Mouse (Mus musculus): ENCODE measurements around the gene Sfn. TPM values are rescaled to one million over a fixed set of nuclear protein-coding genes. Genes with fewer than 3 reads are reported as not detected.

Gene Sfn
- polyA plus RNA-seq, 1 experiment from 2014 or later: 6.8 TPM

- WGBS: under 1% methylated on average over 49 of the region's 50 CpGs
- no peak overlapping the region for H3K27ac ChIP-seq
- H3K27me3 ChIP-seq: peaks cover 66% of the 10 kb centered on the region
- peaks cover 3% of the 10 kb centered on the region; the same call in 1 of the 2 replicates for H3K36me3 ChIP-seq (replicated peaks)
- H3K9ac ChIP-seq: peak overlapping the region; percentile 50
- H3K4me1 ChIP-seq: peaks cover 17% of the 10 kb centered on the region
- peak overlapping the region; percentile 83 for H3K4me2 ChIP-seq
- H3K9me3 ChIP-seq: no peaks in the 10 kb centered on the region
- ATAC-seq (ENCODE audit: low FRiP score): peak; percentile 97
- H3K4me3 ChIP-seq (replicated peaks): peak overlapping the region; percentile 48
Observed at GRCm38 (mm10) chr4:133599571-133600073, 2.3 kb downstream of the Sfn start.

GRCm38 (mm10) chr4:133599116-133599515, 2.9 kb downstream of the Sfn start:
- peaks cover under 1% of the 10 kb centered on the region; the same call in 1 of the 2 replicates for H3K36me3 ChIP-seq (replicated peaks)
- H3K4me3 ChIP-seq (replicated peaks): peak overlapping the region; percentile 48
- H3K9me3 ChIP-seq: no peaks in the 10 kb centered on the region
- H3K4me1 ChIP-seq: peaks cover 17% of the 10 kb centered on the region
- peak overlapping the region; percentile 50; the same call in 1 of the 2 replicates for H3K9ac ChIP-seq
- H3K27me3 ChIP-seq: peaks cover 66% of the 10 kb centered on the region
- peak overlapping the region; percentile 83 for H3K4me2 ChIP-seq
- no peak for ATAC-seq (ENCODE audit: low FRiP score)
- H3K27ac ChIP-seq: no peak overlapping the region
- WGBS: 25% methylated on average over 7 of the region's 7 CpGs

- Histone ChIP-seq H3K27me3 (peaks cover 66% of the 10 kb centered on the region), H3K9ac (no peak overlapping the region), H3K4me2 (peak overlapping the region; percentile 83; the same call in 1 of the 2 replicates), H3K4me1 (peaks cover 17% of the 10 kb centered on the region), H3K9me3 (no peaks in the 10 kb centered on the region), H3K4me3 (replicated peaks) (no peak overlapping the region), H3K36me3 (replicated peaks) (peaks cover 1% of the 10 kb centered on the region; the same call in 1 of the 2 replicates), H3K27ac (no peak overlapping the region)
- no peak for ATAC-seq (ENCODE audit: low FRiP score)
- 59% methylated on average over 4 of the region's 4 CpGs for WGBS
Observed at GRCm38 (mm10) chr4:133598616-133599015, 3.4 kb downstream of the Sfn start.

- H3K4me2 ChIP-seq: no peak overlapping the region
- peaks cover 24% of the 10 kb centered on the region for H3K36me3 ChIP-seq (replicated peaks)
- H3K27ac ChIP-seq: no peak overlapping the region
- 86% methylated on average over 6 of the region's 6 CpGs for WGBS
- H3K4me1 ChIP-seq: peaks cover 13% of the 10 kb centered on the region
- H3K27me3 ChIP-seq: peaks cover 40% of the 10 kb centered on the region
- ATAC-seq (ENCODE audit: low FRiP score): no peak
- H3K9ac ChIP-seq: no peak overlapping the region
- H3K9me3 ChIP-seq: no peaks in the 10 kb centered on the region
- no peak overlapping the region for H3K4me3 ChIP-seq (replicated peaks)
Observed at GRCm38 (mm10) chr4:133596084-133596483, 5.9 kb downstream of the Sfn start.

- H3K9me3 ChIP-seq: no peaks in the 10 kb centered on the region
- WGBS: 75% methylated on average over 7 of the region's 7 CpGs
- H3K4me2 ChIP-seq: no peak overlapping the region
- no peak overlapping the region for H3K4me3 ChIP-seq (replicated peaks)
- peaks cover 13% of the 10 kb centered on the region for H3K4me1 ChIP-seq
- H3K27ac ChIP-seq: no peak overlapping the region
- peaks cover 35% of the 10 kb centered on the region for H3K27me3 ChIP-seq
- H3K9ac ChIP-seq: no peak overlapping the region
- peaks cover 29% of the 10 kb centered on the region for H3K36me3 ChIP-seq (replicated peaks)
- ATAC-seq (ENCODE audit: low FRiP score): no peak
Observed at GRCm38 (mm10) chr4:133595538-133595937, 6.4 kb downstream of the Sfn start.

GRCm38 (mm10) chr4:133592570-133592969, 9.4 kb downstream of the Sfn start:
- Histone ChIP-seq H3K27ac (no peak overlapping the region), H3K9ac (no peak overlapping the region), H3K4me3 (replicated peaks) (no peak overlapping the region), H3K27me3 (peaks cover 6% of the 10 kb centered on the region; the same call in 1 of the 2 replicates), H3K4me2 (no peak overlapping the region), H3K4me1 (no peaks in the 10 kb centered on the region), H3K9me3 (no peaks in the 10 kb centered on the region), H3K36me3 (replicated peaks) (peaks cover 59% of the 10 kb centered on the region)
- ATAC-seq (ENCODE audit: low FRiP score): no peak
- WGBS: 32% methylated on average over 7 of the region's 7 CpGs

DNA sequence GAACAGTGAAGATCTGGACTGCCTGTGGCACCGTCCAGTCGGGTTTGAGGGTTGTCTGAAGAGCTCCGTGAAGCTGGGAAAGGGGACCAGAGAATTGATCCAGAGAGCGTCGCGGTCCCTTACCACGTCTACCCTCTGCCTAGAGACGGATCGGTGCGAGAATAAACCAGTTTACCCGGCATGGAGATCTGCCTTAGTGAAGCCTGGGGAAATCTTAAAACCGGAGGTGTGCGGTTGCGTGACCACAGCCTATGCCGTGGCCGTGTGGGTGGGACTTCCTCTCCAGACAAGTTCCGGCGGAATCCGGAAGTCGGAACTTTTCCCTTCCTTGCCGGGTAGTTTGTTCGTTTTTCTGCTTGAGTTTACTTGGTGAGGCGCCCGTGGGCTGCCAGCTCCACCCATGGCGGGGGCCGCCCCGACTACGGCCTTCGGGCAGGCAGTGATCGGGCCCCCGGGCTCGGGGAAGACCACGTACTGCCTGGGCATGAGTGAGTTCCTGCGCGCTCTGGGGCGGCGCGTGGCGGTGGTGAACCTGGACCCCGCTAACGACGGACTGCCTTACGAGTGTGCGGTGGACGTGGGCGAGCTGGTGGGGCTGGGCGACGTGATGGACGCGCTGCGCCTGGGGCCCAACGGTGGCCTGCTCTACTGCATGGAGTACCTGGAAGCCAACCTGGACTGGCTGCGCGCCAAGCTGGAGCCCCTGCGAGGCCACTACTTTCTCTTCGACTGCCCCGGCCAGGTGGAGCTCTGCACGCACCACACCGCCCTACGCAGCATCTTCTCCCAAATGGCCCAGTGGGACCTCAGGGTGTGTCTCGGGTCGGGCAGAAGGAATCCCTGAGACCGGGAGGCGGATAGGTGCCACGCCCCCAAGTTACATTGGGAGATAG, 17.7 kb downstream of the Sfn start, which contains the start of gene Gpn2:
Gene Gpn2 (plus strand): TSS at position 304 of the 893 bp plus-strand sequence.
- Histone ChIP-seq H3K27me3 (no peaks in the 10 kb centered on the region), H3K27ac (peak within 1 kb of the TSS; percentile 61; the same call in 1 of the 2 replicates), H3K4me2 (peak within 1 kb of the TSS; percentile 100), H3K4me3 (replicated peaks) (peak within 1 kb of the TSS; percentile 87), H3K4me1 (peaks cover 16% of the 10 kb centered on the region), H3K9ac (peak within 1 kb of the TSS; percentile 75), H3K36me3 (replicated peaks) (peaks cover 66% of the 10 kb centered on the region), H3K9me3 (no peaks in the 10 kb centered on the region)
- peak; percentile 84 for ATAC-seq (ENCODE audit: low FRiP score)
- 1% methylated on average over 65 of the region's 65 CpGs for WGBS

GRCm38 (mm10) chr4:133583690-133584058, 18.3 kb downstream of the Sfn start:
- ATAC-seq (ENCODE audit: low FRiP score): peak; percentile 30; the same call in 1 of the 2 replicates
- WGBS: 67% methylated on average over 6 of the region's 6 CpGs
- H3K9ac ChIP-seq: peak overlapping the region; percentile 75
- peak overlapping the region; percentile 87 for H3K4me3 ChIP-seq (replicated peaks)
- H3K27me3 ChIP-seq: no peaks in the 10 kb centered on the region
- peak overlapping the region; percentile 100 for H3K4me2 ChIP-seq
- peaks cover 66% of the 10 kb centered on the region for H3K36me3 ChIP-seq (replicated peaks)
- H3K9me3 ChIP-seq: no peaks in the 10 kb centered on the region
- H3K27ac ChIP-seq: peak overlapping the region; percentile 57; the same call in 1 of the 2 replicates
- peaks cover 16% of the 10 kb centered on the region for H3K4me1 ChIP-seq

DNA sequence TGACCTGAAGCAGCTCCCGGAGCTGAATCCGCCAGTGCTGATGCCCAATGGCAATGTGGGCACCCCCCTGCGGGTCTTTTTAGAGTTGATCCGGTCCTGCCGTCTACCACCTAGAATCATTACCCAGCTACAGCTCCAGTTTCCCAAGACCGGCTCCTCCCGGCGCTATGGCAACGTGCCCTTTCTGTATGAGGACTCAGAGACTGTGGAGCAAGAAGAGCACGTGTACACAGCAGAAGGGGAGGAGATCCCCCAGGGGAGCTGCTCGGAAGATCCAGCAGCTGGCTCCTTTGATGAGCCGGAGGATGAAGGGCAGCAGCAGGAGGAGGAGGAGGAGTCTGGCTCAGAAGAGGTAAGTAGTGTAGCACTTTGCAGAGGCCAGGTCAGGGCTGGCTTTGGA, 24.0 kb downstream of the Sfn start:
- Histone ChIP-seq H3K4me2 (no peak overlapping the region), H3K4me3 (replicated peaks) (no peak overlapping the region), H3K4me1 (peaks cover 16% of the 10 kb centered on the region), H3K9ac (no peak overlapping the region), H3K9me3 (no peaks in the 10 kb centered on the region), H3K36me3 (replicated peaks) (peaks cover 43% of the 10 kb centered on the region), H3K27ac (no peak overlapping the region), H3K27me3 (no peaks in the 10 kb centered on the region)
- no peak for ATAC-seq (ENCODE audit: low FRiP score)
- 80% methylated on average over 12 of the region's 12 CpGs for WGBS

DNA sequence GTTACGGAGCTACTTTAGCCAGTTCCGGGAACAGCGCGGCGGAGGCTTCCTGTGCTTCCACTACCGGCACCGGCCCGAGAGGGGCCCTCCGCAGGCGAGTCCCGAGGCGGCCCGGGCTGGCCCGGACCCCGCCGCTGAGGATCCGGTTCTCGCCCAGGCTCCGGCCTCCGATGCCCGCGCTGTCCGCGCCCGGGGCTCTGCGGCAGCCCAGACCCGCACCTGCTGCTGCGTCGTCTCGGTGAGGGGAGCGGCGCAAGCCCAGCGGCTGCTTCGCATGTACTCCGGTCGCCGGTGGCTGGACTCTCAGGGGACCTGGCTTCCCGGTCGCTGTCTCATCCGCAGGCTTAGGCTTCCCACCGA, 27.1 kb downstream of the Sfn start:
- no peaks in the 10 kb centered on the region for H3K9me3 ChIP-seq
- H3K4me2 ChIP-seq: peak overlapping the region; percentile 93
- under 1% methylated on average over 41 of the region's 41 CpGs for WGBS
- peak overlapping the region; percentile 93 for H3K27ac ChIP-seq
- no peaks in the 10 kb centered on the region for H3K27me3 ChIP-seq
- H3K4me1 ChIP-seq: peaks cover 16% of the 10 kb centered on the region
- H3K4me3 ChIP-seq (replicated peaks): peak overlapping the region; percentile 99
- ATAC-seq (ENCODE audit: low FRiP score): no peak; the same call in 1 of the 2 replicates
- peak overlapping the region; percentile 90 for H3K9ac ChIP-seq
- H3K36me3 ChIP-seq (replicated peaks): peaks cover 18% of the 10 kb centered on the region

- no peaks in the 10 kb centered on the region for H3K27me3 ChIP-seq
- WGBS: 8% methylated on average over 44 of the region's 44 CpGs
- H3K36me3 ChIP-seq (replicated peaks): peaks cover 12% of the 10 kb centered on the region
- peak; percentile 96 for ATAC-seq (ENCODE audit: low FRiP score)
- peak within 1 kb of the TSS; percentile 90 for H3K9ac ChIP-seq
- peak within 1 kb of the TSS; percentile 99 for H3K4me3 ChIP-seq (replicated peaks)
- peaks cover 16% of the 10 kb centered on the region for H3K4me1 ChIP-seq
- H3K4me2 ChIP-seq: peak within 1 kb of the TSS; percentile 93
- no peaks in the 10 kb centered on the region for H3K9me3 ChIP-seq
- peak within 1 kb of the TSS; percentile 93 for H3K27ac ChIP-seq
Observed at GRCm38 (mm10) chr4:133574070-133574842, 27.7 kb downstream of the Sfn start, which contains the start of gene Gpatch3. Gpatch3 (plus strand) TSS chr4:133574745.

DNA sequence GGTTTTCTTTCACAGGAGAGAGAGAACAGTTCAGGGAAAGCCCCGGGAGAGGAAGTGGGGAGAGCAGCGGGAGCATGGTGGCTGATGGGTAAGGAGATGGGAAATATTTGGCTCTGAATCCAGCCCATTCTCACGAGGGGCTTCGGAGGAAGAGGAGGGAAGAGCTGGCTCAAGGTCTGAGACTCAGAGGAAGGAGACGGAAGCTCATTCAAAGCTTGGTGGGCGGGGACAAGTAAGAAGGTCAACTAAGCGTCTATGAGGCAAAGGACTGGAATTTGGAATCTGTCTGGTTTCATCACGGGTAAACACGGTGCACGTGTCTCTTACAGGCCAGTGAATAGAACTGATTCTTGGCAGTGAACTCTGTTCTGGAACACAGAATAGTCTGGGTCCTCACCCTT, 31.9 kb downstream of the Sfn start:
- H3K4me2 ChIP-seq: no peak overlapping the region
- no peaks in the 10 kb centered on the region for H3K36me3 ChIP-seq (replicated peaks)
- H3K4me3 ChIP-seq (replicated peaks): no peak overlapping the region
- no peaks in the 10 kb centered on the region for H3K9me3 ChIP-seq
- H3K9ac ChIP-seq: no peak overlapping the region
- no peaks in the 10 kb centered on the region for H3K27me3 ChIP-seq
- ATAC-seq (ENCODE audit: low FRiP score): no peak
- peaks cover 6% of the 10 kb centered on the region for H3K4me1 ChIP-seq
- WGBS: 65% methylated on average over 10 of the region's 10 CpGs
- no peak overlapping the region for H3K27ac ChIP-seq

Data from forebrain, embryonic 12.5 days (tissue).